Mouse (Mus musculus): Measurements from ENCODE around the gene Clip4. TPM values are rescaled to one million over a fixed set of nuclear protein-coding genes. Genes with fewer than 3 reads are reported as not detected.

Clip4 gene
- polyA plus RNA-seq, 1 experiment from 2014 or later = 12.2 TPM

DNA sequence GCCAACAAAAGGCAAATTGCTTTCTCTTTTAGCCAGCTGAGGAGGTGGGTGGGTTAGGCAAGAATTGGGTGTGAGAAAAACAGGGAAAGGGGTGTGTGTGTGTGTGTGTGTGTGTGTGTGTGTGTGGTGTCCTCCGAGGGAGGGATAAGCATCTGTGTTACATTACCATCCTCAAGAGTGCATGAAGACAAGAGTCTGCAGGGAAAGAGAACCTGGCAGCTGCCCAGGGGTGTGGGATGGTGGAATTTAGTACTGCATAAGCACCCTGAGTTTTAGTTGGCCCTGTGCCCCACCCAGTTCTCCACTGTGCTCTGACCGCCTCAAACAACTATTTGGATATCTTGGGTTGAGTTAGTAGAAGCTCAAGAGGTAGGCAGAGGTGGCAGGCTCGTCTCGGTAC, 12.7 kb downstream of the Clip4 start:
- Histone ChIP-seq H3K9ac (replicated peaks; ENCODE audit: low read length) (no peak overlapping the region), H3K9me3 (ENCODE audit: control insufficient read depth, low read length) (0 out of 2 replicates have a peak, but pooled peaks cover 5% of the 10 kb centered on the region), H3K4me3 (replicated peaks; ENCODE audit: low read depth, low read length) (no peak overlapping the region), H3K27ac (replicated peaks; ENCODE audit: low read depth, low read length) (no peak overlapping the region), H3K27me3 (ENCODE audit: control insufficient read depth, insufficient read depth, low read length) (no peaks in the 10 kb centered on the region), H3K4me1 (ENCODE audit: control insufficient read depth, insufficient read depth, low read length) (peaks cover 20% of the 10 kb centered on the region), H3K36me3 (ENCODE audit: control insufficient read depth, insufficient read depth, low read length) (no peaks in the 10 kb centered on the region), H3K4me2 (ENCODE audit: low read length) (no peak overlapping the region)
- 94% methylated on average over 4 of the region's 4 CpGs for WGBS
- ATAC-seq (ENCODE audit: low FRiP score, low TSS enrichment) (no peak), DNase-seq (no peak)

DNA sequence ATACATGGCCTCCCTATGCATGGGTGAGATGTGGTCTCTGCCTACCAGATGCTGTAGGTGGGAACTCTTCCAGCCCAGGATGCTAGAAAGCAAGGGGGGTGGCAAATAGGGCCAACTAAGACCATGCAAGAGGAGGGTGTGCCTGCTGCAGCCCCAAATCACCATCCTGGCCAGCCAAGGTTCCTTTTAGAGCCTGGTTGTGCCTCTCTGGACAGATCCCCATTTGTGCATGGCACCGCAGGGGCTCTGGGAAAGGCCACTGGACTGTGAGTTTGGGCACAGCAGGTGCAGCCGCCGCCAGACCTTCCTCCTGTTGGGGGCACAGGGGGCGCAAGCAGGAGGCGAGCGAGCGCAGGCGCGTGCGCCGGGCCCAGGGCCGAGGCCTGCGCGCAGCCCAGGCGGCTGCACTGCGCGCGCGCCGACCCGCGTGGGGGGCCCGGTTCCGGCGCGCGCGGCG, 14.0 kb downstream of the Clip4 start:
- WGBS = 0% methylated on average over 29 of the region's 29 CpGs
- peak overlapping the region; percentile 75 for H3K27ac ChIP-seq (replicated peaks; ENCODE audit: low read depth, low read length)
- peak overlapping the region; percentile 86 for H3K4me2 ChIP-seq (ENCODE audit: low read length)

DNA sequence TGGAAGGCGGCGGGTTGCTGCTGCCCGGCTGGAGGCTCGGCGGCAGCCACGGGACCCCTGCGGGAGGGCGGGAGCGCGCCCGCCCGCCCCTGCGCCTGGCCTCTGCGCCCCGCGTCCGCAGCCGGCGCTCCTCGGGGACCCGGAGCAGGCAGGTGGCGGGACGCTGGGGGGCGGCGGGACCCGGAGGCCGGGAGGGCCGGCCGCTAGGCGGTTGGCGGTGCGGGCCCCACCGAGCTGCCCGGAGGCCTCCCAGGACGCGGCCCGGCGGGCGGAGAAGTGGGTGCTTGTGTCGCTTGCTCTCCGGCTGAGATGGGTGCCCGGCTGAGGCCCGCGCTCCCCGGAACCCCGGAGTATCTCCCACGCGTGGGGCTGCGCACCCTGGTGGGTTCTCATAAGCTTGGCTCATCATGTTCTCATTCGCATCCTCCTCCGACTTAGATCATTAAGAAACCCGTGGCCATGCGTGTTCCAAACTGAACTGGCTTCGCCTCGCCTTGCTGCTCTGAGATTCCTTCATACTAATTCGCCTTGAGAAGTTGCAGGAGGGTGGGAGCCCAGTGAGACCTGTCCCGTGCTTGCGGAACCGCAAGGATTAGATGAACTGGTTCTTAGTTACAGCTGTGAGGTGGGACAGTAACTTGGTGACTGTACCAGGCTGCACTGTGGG, 14.6 kb downstream of the Clip4 start:
- H3K4me1 ChIP-seq (ENCODE audit: control insufficient read depth, insufficient read depth, low read length) = peaks cover 20% of the 10 kb centered on the region
- peak; percentile 25; the same call in 1 of the 2 replicates for ATAC-seq (ENCODE audit: low FRiP score, low TSS enrichment)
- H3K36me3 ChIP-seq (ENCODE audit: control insufficient read depth, insufficient read depth, low read length) = no peaks in the 10 kb centered on the region
- H3K27me3 ChIP-seq (ENCODE audit: control insufficient read depth, insufficient read depth, low read length) = no peaks in the 10 kb centered on the region
- H3K4me2 ChIP-seq (ENCODE audit: low read length) = peak overlapping the region; percentile 86
- peak overlapping the region; percentile 75 for H3K27ac ChIP-seq (replicated peaks; ENCODE audit: low read depth, low read length)
- peak; percentile 69 for DNase-seq
- 0 out of 2 replicates have a peak, but pooled peaks cover 5% of the 10 kb centered on the region for H3K9me3 ChIP-seq (ENCODE audit: control insufficient read depth, low read length)
- WGBS = under 1% methylated on average over 59 of the region's 59 CpGs
- peak overlapping the region; percentile 84 for H3K9ac ChIP-seq (replicated peaks; ENCODE audit: low read length)
- peak overlapping the region; percentile 77 for H3K4me3 ChIP-seq (replicated peaks; ENCODE audit: low read depth, low read length)

More for the DNA sequence above, 14.0 kb downstream of the Clip4 start:
- Histone ChIP-seq H3K4me1 (ENCODE audit: control insufficient read depth, insufficient read depth, low read length) (peaks cover 20% of the 10 kb centered on the region), H3K9me3 (ENCODE audit: control insufficient read depth, low read length) (0 out of 2 replicates have a peak, but pooled peaks cover 5% of the 10 kb centered on the region), H3K27me3 (ENCODE audit: control insufficient read depth, insufficient read depth, low read length) (no peaks in the 10 kb centered on the region), H3K4me3 (replicated peaks; ENCODE audit: low read depth, low read length) (peak overlapping the region; percentile 77), H3K36me3 (ENCODE audit: control insufficient read depth, insufficient read depth, low read length) (no peaks in the 10 kb centered on the region), H3K9ac (replicated peaks; ENCODE audit: low read length) (peak overlapping the region; percentile 84)
- peak; percentile 91 for ATAC-seq (ENCODE audit: low FRiP score, low TSS enrichment)
- DNase-seq = peak; percentile 86

DNA sequence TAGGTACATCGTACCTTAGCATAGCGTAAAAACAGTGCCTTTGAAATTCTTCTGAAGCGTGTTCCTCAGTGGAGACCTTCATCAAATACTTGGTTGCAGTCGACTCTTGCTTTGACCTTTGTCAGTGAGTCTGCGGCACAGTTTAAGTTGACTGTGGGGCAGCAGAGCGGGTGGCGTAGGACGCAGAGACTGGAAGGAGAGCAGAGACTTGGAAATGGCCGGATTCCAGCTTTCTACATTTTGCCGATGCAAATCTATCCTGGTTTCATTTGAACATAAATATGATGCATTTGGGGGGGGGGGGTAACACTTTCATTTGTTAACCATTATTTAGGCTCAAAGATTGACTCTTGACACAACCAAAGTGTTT, 15.1 kb downstream of the Clip4 start:
- Histone ChIP-seq H3K9me3 (ENCODE audit: control insufficient read depth, low read length) (0 out of 2 replicates have a peak, but pooled peaks cover 5% of the 10 kb centered on the region), H3K9ac (replicated peaks; ENCODE audit: low read length) (peak overlapping the region; percentile 84), H3K27ac (replicated peaks; ENCODE audit: low read depth, low read length) (peak overlapping the region; percentile 75; the same call in 1 of the 2 replicates), H3K36me3 (ENCODE audit: control insufficient read depth, insufficient read depth, low read length) (no peaks in the 10 kb centered on the region), H3K4me2 (ENCODE audit: low read length) (peak overlapping the region; percentile 86), H3K27me3 (ENCODE audit: control insufficient read depth, insufficient read depth, low read length) (no peaks in the 10 kb centered on the region), H3K4me3 (replicated peaks; ENCODE audit: low read depth, low read length) (peak overlapping the region; percentile 77), H3K4me1 (ENCODE audit: control insufficient read depth, insufficient read depth, low read length) (peaks cover 20% of the 10 kb centered on the region)
- DNase-seq (no peak), ATAC-seq (ENCODE audit: low FRiP score, low TSS enrichment) (no peak)
- 3% methylated on average over 10 of the region's 10 CpGs for WGBS

DNA sequence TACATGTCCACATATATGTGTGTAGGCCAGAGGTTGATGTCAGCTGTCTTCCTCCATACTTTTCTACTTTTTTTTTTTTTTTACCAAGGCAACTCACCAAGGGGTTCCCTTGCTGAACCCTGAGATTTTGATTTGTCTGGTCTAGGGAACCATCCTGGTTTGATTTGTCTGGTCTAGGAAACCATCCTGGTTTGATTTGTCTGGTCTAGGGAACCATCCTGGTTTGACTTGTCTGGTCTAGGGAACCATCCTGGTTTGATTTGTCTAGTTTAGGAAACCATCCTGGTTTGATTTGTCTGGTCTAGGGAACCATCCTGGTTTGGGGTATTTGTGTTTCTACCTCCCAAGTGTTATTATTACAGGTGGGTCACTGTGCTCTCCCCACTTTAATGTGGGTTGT, 18.2 kb downstream of the Clip4 start:
- Histone ChIP-seq H3K4me2 (ENCODE audit: low read length) (no peak overlapping the region), H3K4me3 (replicated peaks; ENCODE audit: low read depth, low read length) (no peak overlapping the region), H3K4me1 (ENCODE audit: control insufficient read depth, insufficient read depth, low read length) (peaks cover 20% of the 10 kb centered on the region), H3K9ac (replicated peaks; ENCODE audit: low read length) (no peak overlapping the region), H3K9me3 (ENCODE audit: control insufficient read depth, low read length) (no peaks in the 10 kb centered on the region), H3K27me3 (ENCODE audit: control insufficient read depth, insufficient read depth, low read length) (no peaks in the 10 kb centered on the region), H3K27ac (replicated peaks; ENCODE audit: low read depth, low read length) (no peak overlapping the region), H3K36me3 (ENCODE audit: control insufficient read depth, insufficient read depth, low read length) (peaks cover 8% of the 10 kb centered on the region; the same call in 1 of the 2 replicates)
- no peak for ATAC-seq (ENCODE audit: low FRiP score, low TSS enrichment)
- DNase-seq = no peak

DNA sequence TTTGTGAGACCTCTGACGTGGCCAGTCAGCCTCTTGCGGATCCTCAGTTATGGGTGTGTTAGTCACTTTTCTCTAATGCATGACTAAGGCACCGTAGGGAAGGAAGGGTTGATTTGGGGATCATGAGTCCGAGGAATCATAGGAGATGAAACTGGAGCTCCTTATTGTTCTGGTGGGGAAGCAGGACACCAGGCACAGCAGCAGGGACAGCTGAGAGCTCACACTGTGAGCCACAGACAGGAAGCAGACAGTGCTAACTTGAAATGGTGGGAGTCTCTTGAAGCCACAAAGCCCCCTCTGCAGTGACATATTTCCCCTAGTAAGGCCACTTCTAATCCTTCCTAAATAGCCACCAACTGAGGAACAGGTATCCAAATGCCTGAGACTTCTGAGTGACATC, 22.8 kb downstream of the Clip4 start:
- H3K4me3 ChIP-seq (replicated peaks; ENCODE audit: low read depth, low read length) = no peak overlapping the region
- H3K9ac ChIP-seq (replicated peaks; ENCODE audit: low read length) = no peak overlapping the region
- H3K4me1 ChIP-seq (ENCODE audit: control insufficient read depth, insufficient read depth, low read length) = no peaks in the 10 kb centered on the region
- no peaks in the 10 kb centered on the region for H3K27me3 ChIP-seq (ENCODE audit: control insufficient read depth, insufficient read depth, low read length)
- 92% methylated on average over 4 of the region's 4 CpGs for WGBS
- DNase-seq = no peak
- no peak overlapping the region for H3K4me2 ChIP-seq (ENCODE audit: low read length)
- ATAC-seq (ENCODE audit: low FRiP score, low TSS enrichment) = no peak
- H3K27ac ChIP-seq (replicated peaks; ENCODE audit: low read depth, low read length) = no peak overlapping the region
- H3K9me3 ChIP-seq (ENCODE audit: control insufficient read depth, low read length) = no peaks in the 10 kb centered on the region
- peaks cover 21% of the 10 kb centered on the region for H3K36me3 ChIP-seq (ENCODE audit: control insufficient read depth, insufficient read depth, low read length)

DNA sequence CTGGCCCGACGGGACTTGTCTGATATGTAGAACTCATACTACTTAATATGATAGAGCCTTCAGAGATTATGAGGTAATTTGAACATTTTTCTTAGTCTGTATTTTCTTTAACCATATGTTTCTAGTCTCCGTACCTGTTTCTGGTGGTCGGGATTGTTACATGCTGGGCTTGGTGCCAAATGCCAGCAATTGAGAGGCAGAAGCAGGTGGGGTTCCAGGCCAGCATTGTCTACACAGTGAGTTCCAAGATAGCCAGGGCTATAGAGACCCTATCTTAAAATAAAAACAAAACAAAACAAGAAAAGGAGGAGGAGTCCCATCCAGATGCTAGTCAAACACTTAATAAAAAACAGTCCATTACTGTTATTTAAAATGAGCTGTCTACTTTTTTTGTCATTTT, 23.3 kb downstream of the Clip4 start:
- no peak overlapping the region for H3K9ac ChIP-seq (replicated peaks; ENCODE audit: low read length)
- H3K4me2 ChIP-seq (ENCODE audit: low read length) = no peak overlapping the region
- H3K4me1 ChIP-seq (ENCODE audit: control insufficient read depth, insufficient read depth, low read length) = no peaks in the 10 kb centered on the region
- H3K9me3 ChIP-seq (ENCODE audit: control insufficient read depth, low read length) = no peaks in the 10 kb centered on the region
- no peaks in the 10 kb centered on the region for H3K27me3 ChIP-seq (ENCODE audit: control insufficient read depth, insufficient read depth, low read length)
- WGBS = 91% methylated on average over 4 of the region's 4 CpGs
- no peak overlapping the region for H3K4me3 ChIP-seq (replicated peaks; ENCODE audit: low read depth, low read length)
- H3K27ac ChIP-seq (replicated peaks; ENCODE audit: low read depth, low read length) = no peak overlapping the region
- ATAC-seq (ENCODE audit: low FRiP score, low TSS enrichment) (no peak), DNase-seq (no peak)
- H3K36me3 ChIP-seq (ENCODE audit: control insufficient read depth, insufficient read depth, low read length) = peaks cover 21% of the 10 kb centered on the region

DNA sequence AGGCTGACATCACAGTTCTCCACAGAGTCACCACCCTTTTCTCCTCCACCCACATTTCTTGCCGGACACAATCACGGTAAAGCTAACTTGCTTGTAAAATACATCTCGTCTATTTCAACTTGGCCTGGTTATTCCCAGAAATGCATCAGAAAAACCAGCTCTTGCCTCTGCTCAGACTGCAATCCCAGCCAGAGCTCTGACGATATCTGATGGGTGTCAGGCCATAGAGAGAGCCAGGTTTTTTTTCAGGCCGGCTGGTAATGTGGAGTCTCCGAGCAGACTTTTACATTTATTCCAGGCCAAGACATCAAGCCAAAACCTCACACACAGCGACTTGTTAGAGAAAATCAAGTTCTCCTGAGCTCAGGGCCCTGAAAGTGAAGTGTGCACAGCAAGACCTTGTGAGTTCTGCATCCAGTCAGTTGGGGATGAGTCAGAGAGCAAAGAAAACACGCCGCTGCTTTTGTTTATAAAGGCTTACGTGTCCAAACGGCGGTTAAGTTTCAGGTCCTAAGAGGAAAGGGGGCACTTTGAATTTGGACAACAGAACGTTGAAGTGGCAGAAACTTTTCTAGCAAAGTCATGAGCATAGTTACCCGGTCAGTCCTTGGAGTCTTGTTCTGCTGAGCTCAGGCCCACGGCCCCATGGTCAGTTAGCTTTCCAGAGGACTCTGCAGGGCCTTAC, 27.4 kb downstream of the Clip4 start:
- Histone ChIP-seq H3K4me3 (replicated peaks; ENCODE audit: low read depth, low read length) (no peak overlapping the region), H3K27ac (replicated peaks; ENCODE audit: low read depth, low read length) (no peak overlapping the region), H3K36me3 (ENCODE audit: control insufficient read depth, insufficient read depth, low read length) (peaks cover 22% of the 10 kb centered on the region), H3K4me2 (ENCODE audit: low read length) (no peak overlapping the region), H3K27me3 (ENCODE audit: control insufficient read depth, insufficient read depth, low read length) (no peaks in the 10 kb centered on the region), H3K4me1 (ENCODE audit: control insufficient read depth, insufficient read depth, low read length) (no peaks in the 10 kb centered on the region), H3K9ac (replicated peaks; ENCODE audit: low read length) (no peak overlapping the region), H3K9me3 (ENCODE audit: control insufficient read depth, low read length) (no peaks in the 10 kb centered on the region)
- no peak for DNase-seq
- ATAC-seq (ENCODE audit: low FRiP score, low TSS enrichment) = no peak
- WGBS = 92% methylated on average over 15 of the region's 15 CpGs

DNA sequence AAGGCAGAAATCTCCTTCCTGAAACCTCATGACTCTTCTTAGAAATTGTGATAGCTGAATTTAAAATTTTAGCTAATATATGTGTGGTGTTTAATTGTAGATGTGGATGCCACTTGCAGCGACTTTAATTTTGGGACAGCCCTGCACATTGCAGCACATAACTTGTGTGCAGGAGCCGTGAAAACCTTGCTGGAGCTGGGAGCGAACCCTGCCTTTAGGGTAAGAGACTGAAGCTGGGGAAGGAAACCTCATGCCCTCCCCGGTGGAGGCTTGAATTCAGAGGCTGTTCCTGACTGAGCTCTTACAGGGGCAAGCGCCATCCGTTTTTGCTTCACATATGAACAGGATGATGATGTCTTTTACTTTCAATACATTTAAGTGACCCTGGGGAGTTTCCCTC, 35.2 kb downstream of the Clip4 start:
- no peak for DNase-seq
- no peaks in the 10 kb centered on the region for H3K27me3 ChIP-seq (ENCODE audit: control insufficient read depth, insufficient read depth, low read length)
- ATAC-seq (ENCODE audit: low FRiP score, low TSS enrichment) = no peak
- no peaks in the 10 kb centered on the region for H3K4me1 ChIP-seq (ENCODE audit: control insufficient read depth, insufficient read depth, low read length)
- no peak overlapping the region for H3K27ac ChIP-seq (replicated peaks; ENCODE audit: low read depth, low read length)
- no peak overlapping the region for H3K4me3 ChIP-seq (replicated peaks; ENCODE audit: low read depth, low read length)
- H3K4me2 ChIP-seq (ENCODE audit: low read length) = no peak overlapping the region
- peaks cover 34% of the 10 kb centered on the region for H3K36me3 ChIP-seq (ENCODE audit: control insufficient read depth, insufficient read depth, low read length)
- no peak overlapping the region for H3K9ac ChIP-seq (replicated peaks; ENCODE audit: low read length)
- H3K9me3 ChIP-seq (ENCODE audit: control insufficient read depth, low read length) = no peaks in the 10 kb centered on the region
- 89% methylated on average over 6 of the region's 6 CpGs for WGBS

Data from midbrain, embryonic 14.5 days (tissue).